Mouse (Mus musculus) left cerebral cortex, adult 8-10 months (tissue): Measurements from ENCODE around the gene Gm11639. TPM values are rescaled to one million over a fixed set of nuclear protein-coding genes. Genes with fewer than 3 reads are reported as not detected.
A peak's percentile ranks its signal among the peaks of the same experiment; 100 is the strongest.
"Not testable (repeated sequence)": the region's sequence is repeated elsewhere in the genome, so short reads cannot be mapped to it uniquely, and the experiment has no call there.

ENCODE experiments used
- DNase-seq, 2 experiments: peaks; one replicate each; pipeline ENCODE4 v3.0.0; 2022; ENCODE audit warnings: low spot score in 2 of 2
- total RNA-seq, 4 experiments: library from RNA; stranded (reverse); gene quantifications; 2 replicates each; pipeline ENCODE4 v1.2.4; 2022

Gene Gm11639
- total RNA-seq, 4 experiments from 2014 or later = 0.54 to 0.61 (median 0.56) TPM

DNA sequence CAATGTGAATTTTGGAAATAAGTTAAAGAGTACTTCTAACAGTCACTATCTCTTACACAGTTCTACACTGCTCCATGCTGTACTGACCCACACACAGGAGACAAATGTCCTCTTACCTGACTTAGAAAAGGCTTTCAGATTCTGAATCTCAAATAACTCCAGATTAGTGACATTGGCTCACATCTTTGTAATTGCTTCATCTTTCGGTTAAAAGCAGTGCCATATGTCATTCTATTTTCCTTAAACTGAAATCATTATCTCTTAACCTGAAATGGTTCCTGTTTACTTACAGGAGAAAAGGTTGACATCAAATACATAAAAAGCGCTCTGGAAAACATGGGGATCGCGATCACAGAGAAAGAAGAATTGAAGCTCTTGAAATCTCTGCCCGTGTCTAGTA, 377.8 kb downstream of the Gm11639 start, which contains the start of gene Efcab3:
TSS of gene Efcab3 (plus strand) at position 301 of the 400 bp plus-strand sequence.
- DNase-seq = no peak

DNA sequence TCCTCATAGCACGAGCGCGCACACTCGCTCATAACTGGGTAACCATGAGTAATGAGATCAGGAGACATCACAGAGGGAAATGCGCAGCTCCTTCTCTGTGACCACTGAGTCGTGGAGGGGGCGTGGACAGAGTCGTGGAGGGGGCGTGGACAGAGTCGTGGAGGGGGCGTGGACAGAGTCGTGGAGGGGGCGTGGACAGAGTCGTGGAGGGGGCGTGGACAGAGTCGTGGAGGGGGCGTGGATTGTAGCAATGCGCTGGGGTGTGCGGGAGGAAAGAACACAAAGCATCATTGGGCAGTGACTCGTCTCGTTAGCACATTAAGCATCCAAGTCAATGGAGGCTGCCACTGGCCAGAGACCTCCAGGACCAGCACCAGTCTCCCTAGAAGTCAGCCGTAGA, 426.9 kb downstream of the Gm11639 start:
- not testable (repeated sequence) for DNase-seq

DNA sequence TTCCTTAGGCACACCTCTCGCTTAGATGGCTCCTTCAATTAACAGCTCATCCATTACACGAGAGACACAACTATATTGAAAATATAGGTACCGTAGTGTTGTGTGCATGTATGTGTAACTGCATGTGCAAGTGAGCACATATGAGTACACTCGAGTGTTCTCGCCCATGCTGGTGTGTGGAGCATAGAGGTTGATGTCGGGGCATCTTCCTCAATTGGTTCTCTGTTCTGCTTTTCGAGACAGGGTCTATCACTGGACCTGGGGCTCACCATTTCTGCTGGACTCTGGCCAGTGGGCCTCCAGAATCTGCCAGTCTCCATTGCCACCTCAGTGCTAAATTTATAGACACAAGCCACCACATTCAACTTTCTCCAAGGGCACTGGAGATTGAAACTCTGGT, 432.3 kb downstream of the Gm11639 start:
- no peak for DNase-seq

DNA sequence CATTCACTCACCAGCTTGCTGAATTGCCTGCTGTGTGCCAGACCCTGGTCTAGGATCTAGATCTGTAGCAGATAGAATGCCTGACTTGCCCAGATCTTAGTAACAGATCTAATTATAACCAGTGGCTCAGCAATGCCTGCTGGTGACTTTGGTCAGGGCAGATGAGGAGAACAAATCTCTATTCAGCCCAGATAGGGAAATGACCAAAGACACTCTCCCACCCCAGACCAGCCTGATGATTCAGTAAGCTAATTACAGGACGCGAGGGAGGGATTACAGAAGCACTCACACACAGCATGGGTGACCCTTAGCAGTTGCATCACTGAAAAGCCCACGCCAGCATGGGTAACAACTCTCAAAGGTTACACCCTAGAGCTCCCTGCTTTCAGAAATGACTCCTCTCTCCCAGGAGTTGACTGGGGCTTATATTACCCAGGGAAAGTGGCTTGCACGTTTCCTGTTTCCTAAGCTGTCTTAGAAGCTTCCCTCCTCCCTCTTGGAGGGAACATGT, 435.1 kb downstream of the Gm11639 start:
- DNase-seq = no peak

DNA sequence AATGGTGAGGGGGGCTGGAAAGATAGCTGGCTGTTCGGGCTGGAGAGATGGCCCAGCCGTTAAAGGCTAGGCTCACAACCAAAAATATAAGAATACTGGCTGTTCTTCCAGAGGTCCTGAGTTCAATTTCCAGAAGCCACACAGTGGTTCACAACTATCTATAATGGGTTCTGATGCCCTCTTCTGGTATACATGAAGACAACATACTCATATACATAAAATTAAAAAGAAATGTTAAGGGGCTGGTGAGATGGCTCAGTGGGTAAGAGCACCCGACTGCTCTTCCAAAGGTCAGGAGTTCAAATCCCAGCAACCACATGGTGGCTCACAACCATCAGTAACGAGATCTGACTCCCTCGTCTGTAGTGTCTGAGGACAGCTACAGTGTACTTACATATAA, 436.3 kb downstream of the Gm11639 start:
- not testable (repeated sequence) for DNase-seq

DNA sequence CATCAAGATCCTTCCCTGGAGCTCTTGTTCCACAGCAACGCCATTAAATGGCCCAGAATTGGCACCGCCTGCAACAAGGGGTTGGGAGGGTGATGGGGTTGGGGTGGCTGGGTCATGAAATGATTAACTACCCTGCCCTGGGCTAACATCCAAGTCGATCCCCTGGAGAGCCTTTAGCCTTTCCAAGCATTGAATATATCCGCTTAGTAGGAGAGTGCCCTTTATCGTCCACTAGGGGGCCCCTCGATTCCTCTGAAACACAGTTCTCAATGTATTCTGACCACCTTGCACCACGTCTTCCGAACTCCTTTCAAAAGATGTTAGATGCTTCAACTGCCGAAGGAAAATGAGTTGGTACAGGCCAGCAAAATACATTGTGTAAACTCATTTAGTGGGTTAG, 438.5 kb downstream of the Gm11639 start:
- DNase-seq = no peak

DNA sequence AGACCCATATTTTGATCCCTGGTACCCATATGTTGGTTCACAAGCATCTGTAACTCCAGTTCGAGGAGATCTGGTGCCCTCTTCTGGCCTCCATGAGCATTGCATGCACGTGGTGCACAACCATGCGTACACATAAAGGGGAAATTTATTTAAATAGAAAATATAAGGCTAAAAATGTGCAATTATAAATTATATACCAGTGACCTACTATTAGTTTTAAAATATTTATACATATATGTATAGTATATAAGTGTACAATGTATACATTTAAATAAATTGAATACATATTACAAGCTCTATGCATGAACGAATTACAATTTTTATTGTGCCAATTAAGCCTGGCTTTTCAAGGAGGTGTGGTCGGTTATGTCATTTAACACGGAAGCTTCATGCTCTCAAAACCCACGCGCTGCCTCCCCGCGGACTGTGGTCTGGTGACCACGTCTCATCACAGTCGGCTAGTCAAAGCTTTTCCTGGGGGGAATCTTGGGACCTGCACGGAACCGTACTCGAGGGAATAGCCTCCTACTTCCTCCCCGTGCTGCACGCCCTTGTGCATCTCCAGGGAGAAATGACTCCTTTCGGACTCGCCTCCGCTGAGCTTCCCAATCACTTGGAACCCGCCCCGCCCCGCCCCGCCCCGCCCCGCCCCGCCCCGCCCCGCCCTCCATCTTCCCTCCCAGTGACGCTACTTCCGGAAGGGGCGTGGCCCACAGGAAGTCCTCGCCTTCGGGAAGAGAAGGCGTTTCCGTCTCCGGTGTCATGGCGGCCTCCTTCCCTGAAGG, 440.4 kb downstream of the Gm11639 start, which contains the start of gene Mettl2:
TSS of gene Mettl2 (plus strand) at position 691 of the 785 bp plus-strand sequence.
- DNase-seq = peak; percentile 67 to 73

DNA sequence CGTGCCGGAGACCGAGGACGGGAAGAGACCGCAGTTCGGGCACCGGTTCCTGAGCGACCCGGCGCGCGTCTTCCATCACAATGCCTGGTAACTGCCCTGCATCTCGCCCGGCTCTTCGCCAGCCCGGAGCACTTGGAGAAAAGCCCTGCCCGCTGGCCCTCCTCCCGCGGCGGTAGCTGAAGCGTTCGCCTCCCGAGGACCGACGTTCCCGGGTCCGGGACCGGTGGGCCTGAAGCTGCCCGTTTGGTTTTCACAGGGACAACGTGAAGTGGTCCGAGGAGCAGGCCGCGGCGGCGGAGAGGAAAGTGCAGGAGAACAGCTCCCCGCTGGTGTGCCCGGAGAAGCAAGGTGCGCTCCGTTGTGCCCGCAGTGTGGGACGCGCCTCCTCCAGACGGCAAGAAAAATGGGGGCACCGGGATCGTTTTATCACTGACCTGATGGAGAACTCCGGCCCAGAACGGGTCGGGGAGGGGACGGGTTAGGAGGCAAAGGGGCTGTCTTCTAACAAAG, 441.1 kb downstream of the Gm11639 start:
- no peak for DNase-seq

DNA sequence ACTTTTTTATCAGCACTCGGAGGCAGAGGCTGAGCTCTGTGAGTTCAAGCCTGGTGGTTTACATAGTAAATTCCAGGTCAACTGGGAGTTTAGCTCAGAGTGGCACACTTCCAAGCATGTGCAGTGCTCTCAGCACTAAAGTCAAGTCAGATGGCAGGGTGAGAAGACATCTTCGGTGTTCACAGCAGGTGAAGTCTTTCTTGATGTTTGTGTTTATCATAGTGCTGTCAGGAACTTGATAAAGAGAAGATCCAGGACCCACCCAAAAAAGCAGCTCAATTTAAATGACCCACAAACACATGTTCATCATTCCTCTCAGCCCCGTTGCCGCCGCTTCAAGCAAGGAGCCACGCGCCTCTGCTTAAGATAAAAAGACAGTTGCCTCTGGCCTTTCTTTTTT, 450.2 kb downstream of the Gm11639 start:
- DNase-seq = no peak

DNA sequence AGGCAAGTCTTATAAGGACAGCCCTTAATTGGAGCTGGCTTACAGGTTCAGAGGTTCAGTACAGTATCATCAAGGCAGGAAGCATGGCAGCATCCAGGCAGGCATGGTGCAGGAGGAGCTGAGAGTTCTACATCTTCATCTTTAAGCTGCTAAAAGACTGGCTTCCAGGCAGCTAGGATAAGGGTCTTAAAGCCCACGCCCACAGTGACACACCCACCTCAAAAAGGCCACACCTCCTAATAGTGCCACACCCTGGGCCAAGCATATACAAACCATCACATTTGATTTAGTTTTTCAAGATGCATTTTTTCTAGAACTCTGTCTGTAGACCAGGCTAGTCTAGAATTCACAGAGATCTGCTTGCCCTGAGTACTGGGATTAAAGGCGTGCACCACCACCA, 451.7 kb downstream of the Gm11639 start:
- not testable (repeated sequence) for DNase-seq

DNA sequence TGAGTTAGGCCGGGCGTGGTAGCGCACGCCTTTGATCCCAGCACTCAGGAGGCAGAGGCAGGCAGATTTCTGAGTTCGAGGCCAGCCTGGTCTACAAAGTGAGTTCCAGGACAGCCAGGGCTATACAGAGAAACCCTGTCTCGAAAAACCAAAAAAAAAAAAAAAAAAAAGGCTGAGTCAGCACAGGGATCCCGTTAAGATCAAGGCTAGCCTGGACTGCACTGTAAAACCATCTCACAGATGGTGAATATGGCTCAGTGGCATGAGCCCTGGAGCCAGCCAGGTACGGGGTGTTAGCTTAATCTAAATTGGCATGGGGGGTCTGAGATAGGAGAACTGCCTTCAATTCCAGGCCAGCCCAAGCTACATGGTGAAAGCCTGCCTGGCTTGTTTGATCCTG, 455.0 kb downstream of the Gm11639 start:
- DNase-seq = not testable (repeated sequence)

DNA sequence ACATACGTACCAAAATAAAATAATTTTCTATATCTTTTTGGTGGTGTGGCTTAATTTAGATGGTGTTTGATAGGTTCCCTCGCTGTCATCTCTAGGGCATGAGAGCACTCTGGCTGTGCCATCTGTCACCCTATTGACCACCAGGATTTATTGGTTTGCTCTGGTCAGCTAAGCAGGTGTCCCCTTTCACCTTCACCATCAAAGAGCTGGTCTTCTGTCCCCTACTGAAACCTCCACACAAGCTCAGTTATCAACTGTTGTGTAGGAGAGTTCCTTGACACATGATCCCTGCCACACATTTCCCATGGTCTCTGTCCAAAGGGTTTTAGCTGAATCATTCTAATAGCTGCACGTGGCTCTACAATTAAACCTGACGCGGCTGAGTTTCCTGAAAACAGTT, 455.6 kb downstream of the Gm11639 start:
- DNase-seq = no peak

DNA sequence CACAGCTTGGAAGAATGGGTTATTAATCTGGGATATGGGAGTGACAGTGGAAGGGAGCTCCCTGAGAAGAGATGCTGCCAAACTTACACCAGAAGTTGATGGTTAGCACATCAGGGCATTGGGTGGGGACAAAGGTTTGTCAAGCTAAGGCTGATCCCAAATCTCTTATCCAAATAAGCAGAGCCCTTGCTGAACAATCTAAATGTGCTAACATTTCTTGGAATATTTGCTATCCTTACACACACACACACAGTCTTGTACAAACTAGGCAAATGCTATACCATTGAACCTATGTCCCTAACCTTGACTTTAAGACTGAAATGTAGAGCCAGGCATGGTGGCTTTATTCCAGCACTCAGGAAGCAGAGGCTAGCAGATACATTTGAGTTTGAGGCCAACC, 458.1 kb downstream of the Gm11639 start:
- no peak for DNase-seq

DNA sequence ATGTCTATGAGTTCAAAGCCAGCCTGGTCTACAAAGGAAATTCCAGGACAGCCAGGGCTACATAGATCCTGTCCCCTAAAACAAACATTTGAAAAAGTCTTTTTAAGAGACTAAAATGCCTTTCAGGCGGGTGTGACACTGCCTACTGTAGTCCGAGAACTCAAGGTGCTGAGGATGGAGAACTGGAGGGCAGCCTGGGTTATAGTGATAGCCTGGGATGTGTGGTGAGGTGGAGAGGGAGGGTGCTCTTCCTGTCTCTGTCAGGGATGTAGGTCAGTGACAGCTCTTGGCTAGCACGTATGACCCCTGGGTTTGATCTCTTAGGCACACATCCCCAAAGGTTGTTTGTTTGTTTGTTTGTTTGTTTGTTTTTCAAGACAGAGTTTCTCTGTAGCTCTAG, 458.6 kb downstream of the Gm11639 start:
- DNase-seq = no peak

DNA sequence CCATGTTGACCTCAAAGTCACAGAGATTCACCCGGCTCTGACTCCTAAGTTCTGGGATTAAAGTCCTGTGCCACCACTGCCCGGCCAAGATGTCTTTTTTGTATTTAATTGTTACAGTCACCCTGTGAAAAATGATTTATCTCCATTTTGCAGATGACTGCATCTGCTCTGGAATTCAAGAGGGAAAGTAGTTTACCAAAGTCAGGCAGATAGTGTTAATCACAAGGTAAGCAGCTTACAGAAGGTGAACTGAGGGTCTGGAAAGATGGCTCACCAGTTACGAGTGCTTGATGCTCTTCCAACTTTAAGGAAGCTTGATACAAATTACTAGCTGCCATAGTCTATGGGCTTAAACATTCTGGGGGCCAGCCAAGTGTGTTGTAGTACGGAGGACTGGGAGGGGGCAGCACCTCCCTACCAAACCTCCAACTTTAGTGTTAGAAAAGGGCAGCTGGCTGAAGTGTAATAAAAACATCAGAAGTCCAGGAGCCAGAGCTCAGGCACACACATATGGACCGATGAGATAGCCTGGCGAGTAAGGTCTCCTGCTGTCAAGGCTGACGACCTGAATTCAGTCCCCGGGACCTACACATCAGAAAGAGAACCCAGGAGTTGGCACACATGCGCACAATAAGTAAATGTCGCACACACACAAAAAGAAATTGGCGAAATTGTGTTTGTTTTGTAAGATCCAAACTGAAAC, 459.2 kb downstream of the Gm11639 start:
- DNase-seq = no peak

DNA sequence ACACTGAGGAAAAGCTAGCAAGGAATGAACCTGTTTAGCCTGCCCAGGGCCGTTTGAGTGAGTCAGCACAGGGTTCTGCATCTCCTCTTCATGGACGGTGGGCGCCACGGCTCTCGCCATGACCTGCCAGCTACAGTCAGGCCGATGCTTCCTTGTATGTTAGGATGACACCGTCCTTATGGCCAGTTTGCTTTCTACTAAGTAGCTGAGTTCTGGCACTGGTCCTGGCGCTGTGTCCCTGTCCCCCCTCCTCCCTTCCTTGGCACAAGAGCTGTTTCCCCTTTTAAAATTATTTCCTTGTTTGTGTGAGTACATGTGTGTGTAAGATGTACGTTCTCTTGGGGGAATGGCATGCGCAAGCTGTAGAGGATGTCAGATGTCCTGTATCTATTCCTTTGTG, 459.7 kb downstream of the Gm11639 start:
- no peak for DNase-seq

DNA sequence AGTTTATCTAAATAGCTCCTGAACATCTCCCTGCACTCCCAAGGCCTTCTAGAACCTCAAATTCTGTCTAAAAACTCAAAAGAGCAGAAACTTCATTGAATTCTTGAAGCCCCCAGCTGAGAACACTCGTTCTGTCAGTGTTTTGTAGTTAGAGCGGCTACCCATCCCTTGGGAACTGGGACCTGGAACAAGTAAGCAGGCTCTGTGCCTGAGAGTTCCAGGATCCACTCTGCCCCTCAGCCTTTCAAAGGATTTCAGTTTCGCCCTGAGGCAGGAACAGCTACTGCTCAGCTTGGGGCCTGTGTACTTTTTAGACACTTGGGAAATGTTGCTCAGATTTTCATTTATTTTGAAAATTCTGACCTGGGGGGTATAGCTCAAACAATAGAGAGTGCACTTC, 461.1 kb downstream of the Gm11639 start, which contains the start of gene Gm10842:
TSS of gene Gm10842 (plus strand) at position 301 of the 400 bp plus-strand sequence.
- DNase-seq = no peak

DNA sequence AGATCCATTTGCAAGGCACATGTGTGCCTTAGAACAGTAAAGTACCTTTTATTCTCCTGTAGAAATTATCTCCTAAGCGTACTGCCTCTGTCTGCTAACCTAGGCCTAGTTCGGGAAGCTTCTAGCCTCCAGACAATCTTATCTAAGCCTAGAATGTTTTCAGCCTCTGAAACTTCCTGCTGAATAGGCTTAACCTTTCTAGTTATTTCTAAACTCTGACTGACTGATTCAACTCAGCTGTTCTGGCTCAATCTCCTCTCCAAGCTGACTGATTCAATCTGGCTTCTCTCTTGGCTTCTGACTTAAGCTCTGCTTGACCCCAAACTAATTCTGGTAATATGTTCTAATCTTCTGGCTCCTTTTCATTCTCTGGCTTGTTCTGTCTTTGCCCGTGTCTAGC, 463.8 kb downstream of the Gm11639 start:
- no peak for DNase-seq

DNA sequence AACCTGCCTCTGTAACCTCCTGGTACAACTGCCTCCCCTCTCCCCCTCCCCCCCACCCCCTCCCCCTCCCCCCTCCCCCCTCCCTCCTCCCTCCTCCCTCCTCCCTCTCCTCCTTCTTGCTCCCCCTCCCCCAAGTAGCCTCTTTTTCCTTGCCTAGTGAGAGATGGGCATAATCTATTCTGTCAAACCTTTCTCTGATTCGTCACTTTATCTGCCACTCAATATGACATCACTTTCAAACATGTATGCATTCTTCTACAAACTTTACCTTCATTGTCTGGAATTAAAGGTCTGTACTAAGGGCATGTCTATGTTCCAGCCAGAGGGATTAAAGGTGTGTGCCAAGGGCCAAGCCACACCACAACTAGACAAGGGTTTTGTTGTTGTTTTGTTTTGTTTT, 464.3 kb downstream of the Gm11639 start:
- no peak for DNase-seq

DNA sequence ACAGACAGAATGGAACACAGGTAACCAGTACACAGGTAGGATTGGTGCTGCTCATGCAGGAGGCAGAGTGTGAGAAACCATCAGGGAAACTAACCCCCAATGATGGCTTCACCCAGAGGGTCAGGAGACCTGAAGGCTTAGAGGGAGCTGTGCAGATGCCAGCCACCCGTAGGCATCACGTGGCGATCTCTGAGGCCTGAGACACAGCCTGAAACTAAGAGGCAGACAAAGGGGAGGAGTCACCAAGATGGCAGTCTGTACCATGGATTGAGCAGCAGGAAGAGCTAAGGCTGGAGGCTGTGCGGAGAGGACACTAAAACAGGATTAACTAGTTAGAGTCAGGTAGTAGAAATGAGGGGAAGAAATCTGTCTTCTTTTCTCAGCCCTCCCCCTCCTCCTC, 465.2 kb downstream of the Gm11639 start:
- no peak for DNase-seq

DNA sequence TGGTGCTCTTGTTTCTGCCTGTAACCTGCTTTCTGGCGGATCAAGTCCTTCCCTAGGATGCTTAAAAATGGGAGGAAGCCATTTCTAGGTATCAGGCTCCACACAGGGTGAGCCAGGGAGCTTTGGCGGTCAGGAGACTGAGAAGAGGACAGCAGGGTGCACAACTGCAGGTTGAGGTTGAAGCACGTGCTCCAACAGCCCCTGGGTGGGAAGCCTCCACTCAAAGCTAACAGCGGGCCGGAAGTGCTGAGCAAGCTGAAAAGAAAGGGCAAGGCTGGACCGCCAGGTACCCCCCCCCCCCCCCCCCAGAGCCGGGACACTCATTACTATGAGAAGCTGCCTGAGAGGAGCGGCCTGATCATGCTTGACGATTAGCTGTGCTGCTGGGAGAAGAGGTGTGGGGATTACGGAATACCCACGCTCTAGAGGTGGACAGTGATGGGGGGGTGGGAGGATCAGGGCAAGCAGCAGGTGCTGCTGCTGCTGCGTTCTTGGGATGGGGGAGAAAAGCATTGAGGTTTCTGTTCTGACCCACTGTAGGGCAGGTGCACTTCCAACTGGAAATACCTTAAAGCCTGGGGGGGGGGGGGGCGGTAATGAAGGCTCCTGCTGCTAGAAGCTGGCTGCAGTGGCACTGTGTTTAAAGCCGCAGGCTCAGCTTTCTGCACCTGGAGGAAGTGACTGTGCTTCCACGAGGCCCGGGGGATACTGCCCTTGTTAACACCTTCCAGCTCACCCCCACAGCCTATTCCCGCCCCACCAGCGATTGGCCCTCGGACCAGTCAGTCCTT, 465.9 kb downstream of the Gm11639 start:
- DNase-seq = no peak

DNA sequence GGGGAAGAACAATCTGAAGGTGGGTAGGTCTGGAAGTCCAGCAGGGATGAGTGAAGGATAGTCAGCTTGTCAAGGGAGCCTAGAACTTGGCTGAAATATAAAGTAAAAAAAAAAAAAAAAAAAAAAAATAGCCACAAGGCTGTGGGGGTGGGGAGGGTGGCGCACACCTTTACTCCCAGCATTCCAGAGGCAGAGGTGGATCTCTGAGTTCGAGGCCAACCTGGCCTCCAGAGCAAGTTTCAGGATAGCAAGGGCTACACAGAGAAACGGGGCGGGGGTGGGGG, 466.5 kb downstream of the Gm11639 start:
- DNase-seq = no peak
